Mouse (Mus musculus) kidney, adult 2 months (tissue): Measurements from ENCODE around the gene Ctsw.

Experiments
- CTCF ChIP-seq: fragments of 200-500 bp; conservative IDR thresholded peaks from 2 replicates; pipeline ENCODE4 v1.5.1; 2011; ENCODE audit warnings: low read depth, mild to moderate bottlenecking, control low read depth, low read length, moderate library complexity, mixed read lengths; ENCODE audit not compliant: insufficient read depth, insufficient read length
- POLR2A ChIP-seq: fragments of 200-500 bp; IDR thresholded peaks from one replicate; pipeline ENCODE4 v1.6.1; 2011; ENCODE audit warnings: low read depth, low read length, control low read depth

DNA sequence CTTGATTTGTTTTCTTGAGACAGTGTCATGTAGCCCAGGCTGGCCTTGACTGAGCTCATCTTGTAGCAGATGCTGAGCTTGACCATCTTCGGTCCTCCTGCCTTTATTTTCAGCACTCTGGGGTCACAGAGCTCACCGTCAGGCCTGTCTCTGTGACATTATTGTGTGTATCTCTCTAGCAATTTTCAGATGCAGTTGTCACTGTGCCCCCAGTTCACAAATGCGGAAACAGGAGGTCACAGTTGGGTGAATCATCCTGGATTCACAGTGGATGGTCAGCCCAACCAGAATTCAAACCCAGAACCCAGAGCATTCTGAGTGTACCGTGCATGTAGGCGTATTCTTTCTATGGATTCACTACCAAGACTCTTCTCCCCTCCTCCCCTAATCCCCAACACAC, 22.6 kb downstream of the Ctsw start:
- TF ChIP-seq CTCF (no peak), POLR2A (no peak)
